Mouse (Mus musculus) stomach, postnatal 0 days (tissue): ENCODE measurements around the gene Gm30302. TPM values are rescaled to one million over a fixed set of nuclear protein-coding genes. Genes with fewer than 3 reads are reported as not detected.

Experiments used
- ATAC-seq: fragments of 200-750 bp; cut with Nextera tagmentation; 2 replicates; pipeline ENCODE4 v1.8.0; 2017; ENCODE audit not compliant: low FRiP score, low TSS enrichment
- DNase-seq: peaks from one replicate; pipeline ENCODE4 v3.0.0-alpha.2; 2016; ENCODE audit warnings: low spot score
- H3K27ac ChIP-seq: fragments of 300-500 bp; sonication (generic); replicated peaks from 2 replicates; pipeline ENCODE4 v1.5.1; 2014; ENCODE audit warnings: mild to moderate bottlenecking, control low read depth
- H3K27me3 ChIP-seq: fragments of 300-500 bp; sonication (generic); 2 replicates; pipeline ENCODE4 v1.6.1; 2014; ENCODE audit warnings: low read length; ENCODE audit not compliant: control insufficient read depth, insufficient read depth
- H3K36me3 ChIP-seq: fragments of 300-500 bp; sonication (generic); 2 replicates; pipeline ENCODE4 v1.6.1; 2014; ENCODE audit warnings: low read length, mixed read lengths; ENCODE audit not compliant: control insufficient read depth, insufficient read depth
- H3K4me1 ChIP-seq: fragments of 300-500 bp; sonication (generic); replicated peaks from 2 replicates; pipeline ENCODE4 v1.6.1; 2014; ENCODE audit warnings: antibody characterized with exemption; ENCODE audit not compliant: control insufficient read depth, insufficient read depth
- H3K4me2 ChIP-seq: fragments of 300-500 bp; sonication (generic); replicated peaks from 2 replicates; pipeline ENCODE4 v1.6.1; 2014; ENCODE audit warnings: low read depth, mild to moderate bottlenecking, control low read depth, moderate library complexity
- H3K4me3 ChIP-seq: fragments of 300-500 bp; sonication (generic); 2 replicates; pipeline ENCODE4 v1.5.1; 2014; ENCODE audit warnings: low read depth, low read length, control low read depth
- H3K9ac ChIP-seq: fragments of 300-500 bp; sonication (generic); 2 replicates; pipeline ENCODE4 v1.6.1; 2014; ENCODE audit warnings: mild to moderate bottlenecking, low read length, control low read depth, mixed read lengths
- H3K9me3 ChIP-seq: fragments of 300-500 bp; sonication (generic); 2 replicates; pipeline ENCODE4 v1.6.1; 2016; ENCODE audit warnings: low read length; ENCODE audit not compliant: control insufficient read depth
- CTCF ChIP-seq: IDR thresholded peaks from 2 replicates; pipeline ENCODE4 v1.5.1; 2016; ENCODE audit warnings: antibody characterized with exemption, low read depth, mild to moderate bottlenecking, moderate library complexity
- EP300 ChIP-seq: optimal IDR thresholded peaks from 2 replicates; pipeline ENCODE3; 2016; ENCODE audit warnings: antibody characterized with exemption
- WGBS: fragments of 180-500 bp; shearing (Covaris S2); extraction: QIAGEN DNeasy Blood & Tissue Kit; methylation state at CpG from one replicate; pipeline ENCODE4 v1.1.7; 2014; 5-methylcytosine and 5-hydroxymethylcytosine counted together
- polyA plus RNA-seq: library from polyadenylated mRNA; unstranded; fragments of >200 nt; fragmentation: Nextera tagmentation; extraction: Ambion mirVana; gene quantifications from 2 replicates; pipeline ENCODE4 v1.2.1, GENCODE M21; 2015

Gm30302 gene
- polyA plus RNA-seq: not detected in 2 replicates

GRCm38 (mm10) chr13:49798901-49799300 is at the start of gene Gm30302:
Gm30302 (minus strand) TSS chr13:49799001.
- WGBS: 79% methylated on average over 1 of the region's 1 CpGs

GRCm38 (mm10) chr13:49846751-49847150 is 48.0 kb upstream of the Gm30302 start:
- H3K4me1 ChIP-seq: no peaks in the 10 kb centered on the region
- H3K9ac ChIP-seq: no peak overlapping the region
- ATAC-seq (no peak), DNase-seq (no peak)
- H3K4me3 ChIP-seq: no peak overlapping the region
- H3K9me3 ChIP-seq: no peaks in the 10 kb centered on the region
- no peak overlapping the region for H3K27ac ChIP-seq
- WGBS: 47% methylated on average over 3 of the region's 3 CpGs
- no peaks in the 10 kb centered on the region for H3K36me3 ChIP-seq
- no peak for TF ChIP-seq CTCF
- no peak for TF ChIP-seq EP300
- no peaks in the 10 kb centered on the region for H3K27me3 ChIP-seq
- no peak overlapping the region for H3K4me2 ChIP-seq

More at GRCm38 (mm10) chr13:49798901-49799300, at the start of gene Gm30302:
- DNase-seq: no peak
- TF ChIP-seq CTCF: no peak
- TF ChIP-seq EP300: no peak
- Histone ChIP-seq H3K4me3 (no peak within 1 kb of the TSS), H3K9me3 (no peaks in the 10 kb centered on the region), H3K36me3 (no peaks in the 10 kb centered on the region), H3K27ac (no peak within 1 kb of the TSS), H3K4me2 (no peak within 1 kb of the TSS), H3K9ac (no peak within 1 kb of the TSS), H3K4me1 (no peaks in the 10 kb centered on the region), H3K27me3 (no peaks in the 10 kb centered on the region)
- no peak for ATAC-seq

- WGBS: 68% methylated on average over 3 of the region's 3 CpGs
- Histone ChIP-seq H3K36me3 (no peaks in the 10 kb centered on the region), H3K27ac (no peak overlapping the region), H3K27me3 (no peaks in the 10 kb centered on the region), H3K9me3 (no peaks in the 10 kb centered on the region), H3K4me3 (no peak overlapping the region), H3K9ac (no peak overlapping the region), H3K4me2 (no peak overlapping the region), H3K4me1 (no peaks in the 10 kb centered on the region)
- no peak for TF ChIP-seq CTCF
- no peak for TF ChIP-seq EP300
- DNase-seq (no peak), ATAC-seq (no peak)
Observed at GRCm38 (mm10) chr13:49846141-49846540, 47.3 kb upstream of the Gm30302 start.

- H3K4me1 ChIP-seq: no peaks in the 10 kb centered on the region
- no peak overlapping the region for H3K9ac ChIP-seq
- WGBS: 91% methylated on average over 3 of the region's 3 CpGs
- H3K27me3 ChIP-seq: no peaks in the 10 kb centered on the region
- H3K27ac ChIP-seq: no peak overlapping the region
- TF ChIP-seq EP300: no peak
- no peak for TF ChIP-seq CTCF
- H3K36me3 ChIP-seq: no peaks in the 10 kb centered on the region
- ATAC-seq (no peak), DNase-seq (no peak)
- no peak overlapping the region for H3K4me3 ChIP-seq
- no peaks in the 10 kb centered on the region for H3K9me3 ChIP-seq
- no peak overlapping the region for H3K4me2 ChIP-seq
Observed at GRCm38 (mm10) chr13:49845663-49846062, 46.9 kb upstream of the Gm30302 start.

GRCm38 (mm10) chr13:49844071-49844470 is 45.3 kb upstream of the Gm30302 start:
- WGBS: 78% methylated on average over 5 of the region's 5 CpGs
- ATAC-seq: no peak
- no peak for DNase-seq

GRCm38 (mm10) chr13:49841186-49841585 is 42.4 kb upstream of the Gm30302 start:
- ATAC-seq: no peak

More at GRCm38 (mm10) chr13:49844071-49844470, 45.3 kb upstream of the Gm30302 start:
- TF ChIP-seq CTCF (no peak), EP300 (no peak)
- H3K27me3 ChIP-seq: no peaks in the 10 kb centered on the region
- no peak overlapping the region for H3K27ac ChIP-seq
- no peak overlapping the region for H3K4me3 ChIP-seq
- H3K9ac ChIP-seq: no peak overlapping the region
- H3K4me2 ChIP-seq: no peak overlapping the region
- no peaks in the 10 kb centered on the region for H3K36me3 ChIP-seq
- no peaks in the 10 kb centered on the region for H3K9me3 ChIP-seq
- no peaks in the 10 kb centered on the region for H3K4me1 ChIP-seq

More at GRCm38 (mm10) chr13:49841186-49841585, 42.4 kb upstream of the Gm30302 start:
- TF ChIP-seq EP300: no peak
- TF ChIP-seq CTCF: no peak
- Histone ChIP-seq H3K36me3 (no peaks in the 10 kb centered on the region), H3K4me1 (no peaks in the 10 kb centered on the region), H3K27me3 (no peaks in the 10 kb centered on the region), H3K9ac (no peak overlapping the region), H3K4me3 (no peak overlapping the region), H3K27ac (no peak overlapping the region), H3K4me2 (no peak overlapping the region), H3K9me3 (no peaks in the 10 kb centered on the region)
- DNase-seq: no peak
